Mouse (Mus musculus) small intestine, adult 2 months (tissue): ENCODE data around the gene 1810010D01Rik. TPM values are rescaled to one million over a fixed set of nuclear protein-coding genes. Genes with fewer than 3 reads are reported as not detected.

Experiments used
- H3K27ac ChIP-seq: fragments of 200-500 bp; 2 replicates; pipeline ENCODE4 v1.5.1; 2012; ENCODE audit warnings: low read depth, low read length, control low read depth, inconsistent platforms; ENCODE audit not compliant: insufficient read depth
- H3K27me3 ChIP-seq: fragments of 200-500 bp; 2 replicates; pipeline ENCODE4 v1.6.1; 2012; ENCODE audit warnings: mild to moderate bottlenecking, moderate library complexity, low read length, inconsistent platforms; ENCODE audit not compliant: control insufficient read depth, insufficient read depth
- H3K36me3 ChIP-seq: fragments of 200-500 bp; 2 replicates; pipeline ENCODE4 v1.6.1; 2012; ENCODE audit warnings: mild to moderate bottlenecking, low read length, control low read depth, inconsistent platforms; ENCODE audit not compliant: control insufficient read depth, insufficient read depth
- H3K4me1 ChIP-seq: fragments of 200-500 bp; 2 replicates; pipeline ENCODE4 v1.6.1; 2012; ENCODE audit warnings: low read length, inconsistent platforms, mixed read lengths; ENCODE audit not compliant: control insufficient read depth, insufficient read depth, insufficient read length
- H3K4me3 ChIP-seq: fragments of 200-500 bp; 2 replicates; pipeline ENCODE4 v1.5.1; 2012; ENCODE audit warnings: low read depth, mild to moderate bottlenecking, control low read depth, inconsistent platforms, low read length, moderate library complexity
- CTCF ChIP-seq: fragments of 200-500 bp; IDR thresholded peaks from 2 replicates; pipeline ENCODE4 v1.5.1; 2012; ENCODE audit warnings: low read depth, mild to moderate bottlenecking, control low read depth, inconsistent platforms, low read length, moderate library complexity, mixed read lengths; ENCODE audit not compliant: insufficient replicate concordance, insufficient read length; ENCODE audit errors: extremely low read depth
- POLR2A ChIP-seq: fragments of 200-500 bp; IDR thresholded peaks from 2 replicates; pipeline ENCODE4 v1.6.1; 2012; ENCODE audit warnings: low read depth, mild to moderate bottlenecking, control low read depth, inconsistent platforms, low read length, moderate library complexity
- WGBS: fragments of 180-500 bp; shearing (Covaris S2); methylation state at CpG from one replicate; pipeline ENCODE4 v1.1.7; 2018; 5-methylcytosine and 5-hydroxymethylcytosine counted together
- polyA plus RNA-seq: library from polyadenylated mRNA; depleted of rRNA; stranded (reverse); fragments of >200 nt; gene quantifications from 2 replicates; pipeline ENCODE4 v1.2.3, GENCODE M21; 2012

Gene 1810010D01Rik
- polyA plus RNA-seq, 1 experiment: 11.2 TPM

- 0 out of 2 replicates have a peak, but pooled peaks cover 3% of the 10 kb centered on the region for H3K4me1 ChIP-seq
- WGBS: 39% methylated on average over 2 of the region's 2 CpGs
- H3K4me3 ChIP-seq: no peak overlapping the region
- H3K27ac ChIP-seq: no peak overlapping the region
- TF ChIP-seq POLR2A (no peak), CTCF (no peak)
- no peaks in the 10 kb centered on the region for H3K36me3 ChIP-seq
- H3K27me3 ChIP-seq: no peaks in the 10 kb centered on the region
Observed at GRCm38 (mm10) chr7:145199711-145200110, 8.2 kb downstream of the 1810010D01Rik start.

- peak overlapping the region; percentile 15 for H3K27ac ChIP-seq
- no peaks in the 10 kb centered on the region for H3K27me3 ChIP-seq
- 0 out of 2 replicates have a peak, but pooled peaks cover 3% of the 10 kb centered on the region for H3K4me1 ChIP-seq
- H3K4me3 ChIP-seq: no peak overlapping the region
- 67% methylated on average over 4 of the region's 4 CpGs for WGBS
- H3K36me3 ChIP-seq: no peaks in the 10 kb centered on the region
- no peak for TF ChIP-seq POLR2A
- no peak for TF ChIP-seq CTCF
Observed at GRCm38 (mm10) chr7:145198223-145198714, 9.7 kb downstream of the 1810010D01Rik start.

GRCm38 (mm10) chr7:145197711-145198110 lies 10.2 kb downstream of the 1810010D01Rik start:
- Histone ChIP-seq H3K4me1 (0 out of 2 replicates have a peak, but pooled peaks cover 3% of the 10 kb centered on the region), H3K27ac (peak overlapping the region; percentile 15; the same call in 1 of the 2 replicates), H3K36me3 (no peaks in the 10 kb centered on the region), H3K4me3 (no peak overlapping the region), H3K27me3 (no peaks in the 10 kb centered on the region)
- TF ChIP-seq POLR2A (no peak), CTCF (no peak)
- WGBS: 66% methylated on average over 3 of the region's 3 CpGs

GRCm38 (mm10) chr7:145197042-145197441 lies 10.9 kb downstream of the 1810010D01Rik start:
- TF ChIP-seq CTCF (no peak), POLR2A (no peak)
- WGBS: 79% methylated on average over 3 of the region's 3 CpGs
- Histone ChIP-seq H3K4me1 (0 out of 2 replicates have a peak, but pooled peaks cover 3% of the 10 kb centered on the region), H3K4me3 (no peak overlapping the region), H3K27me3 (no peaks in the 10 kb centered on the region), H3K36me3 (no peaks in the 10 kb centered on the region), H3K27ac (no peak overlapping the region)

GRCm38 (mm10) chr7:145196340-145196739 lies 11.6 kb downstream of the 1810010D01Rik start:
- WGBS: 93% methylated on average over 6 of the region's 6 CpGs
- Histone ChIP-seq H3K4me1 (0 out of 2 replicates have a peak, but pooled peaks cover 3% of the 10 kb centered on the region), H3K4me3 (no peak overlapping the region), H3K27ac (no peak overlapping the region), H3K27me3 (no peaks in the 10 kb centered on the region), H3K36me3 (no peaks in the 10 kb centered on the region)
- TF ChIP-seq POLR2A: no peak
- no peak for TF ChIP-seq CTCF

- WGBS: 62% methylated on average over 5 of the region's 5 CpGs
- Histone ChIP-seq H3K27me3 (no peaks in the 10 kb centered on the region), H3K27ac (no peak overlapping the region), H3K4me3 (no peak overlapping the region), H3K36me3 (no peaks in the 10 kb centered on the region), H3K4me1 (0 out of 2 replicates have a peak, but pooled peaks cover 3% of the 10 kb centered on the region)
- TF ChIP-seq POLR2A (no peak), CTCF (no peak)
Observed at GRCm38 (mm10) chr7:145195186-145195927, 12.6 kb downstream of the 1810010D01Rik start.

- no peak overlapping the region for H3K4me3 ChIP-seq
- no peak overlapping the region for H3K27ac ChIP-seq
- H3K27me3 ChIP-seq: no peaks in the 10 kb centered on the region
- TF ChIP-seq CTCF (no peak), POLR2A (no peak)
- H3K36me3 ChIP-seq: no peaks in the 10 kb centered on the region
- 0 out of 2 replicates have a peak, but pooled peaks cover 3% of the 10 kb centered on the region for H3K4me1 ChIP-seq
- WGBS: 45% methylated on average over 3 of the region's 3 CpGs
Observed at GRCm38 (mm10) chr7:145194455-145195161, 13.3 kb downstream of the 1810010D01Rik start.
